Mouse (Mus musculus) lung, postnatal 4 days (tissue): ENCODE results near the gene Rhoa.
A peak's percentile ranks its signal among the peaks of the same experiment; 100 is the strongest.
"Not testable (repeated sequence)": the region's sequence is repeated elsewhere in the genome, so short reads cannot be mapped to it uniquely, and the experiment has no call there.

Experiments
- DNase-seq, 2 experiments: peaks; one replicate each; pipeline ENCODE4 v3.0.0; 2021

Gene Rhoa

DNA sequence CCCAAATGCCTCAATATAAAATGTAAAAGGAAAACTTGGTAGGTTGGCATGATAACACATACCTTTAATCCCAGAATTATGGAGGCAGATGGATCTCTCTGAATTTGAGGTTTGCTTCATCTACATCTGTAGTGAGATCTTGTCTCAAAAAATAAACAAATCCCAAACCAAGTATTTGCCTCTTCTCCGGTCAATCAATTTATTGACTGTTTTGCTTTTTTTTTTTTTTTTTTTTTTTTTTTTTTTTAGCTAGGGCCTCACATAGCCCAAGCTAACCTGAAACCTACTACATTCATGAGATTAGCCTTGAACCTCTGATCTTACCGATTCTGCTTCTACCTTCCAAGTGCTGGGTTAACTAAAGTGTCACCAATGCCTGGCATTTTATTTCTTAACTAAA is 16.6 kb upstream of the Rhoa start:
- DNase-seq, result no peak

DNA sequence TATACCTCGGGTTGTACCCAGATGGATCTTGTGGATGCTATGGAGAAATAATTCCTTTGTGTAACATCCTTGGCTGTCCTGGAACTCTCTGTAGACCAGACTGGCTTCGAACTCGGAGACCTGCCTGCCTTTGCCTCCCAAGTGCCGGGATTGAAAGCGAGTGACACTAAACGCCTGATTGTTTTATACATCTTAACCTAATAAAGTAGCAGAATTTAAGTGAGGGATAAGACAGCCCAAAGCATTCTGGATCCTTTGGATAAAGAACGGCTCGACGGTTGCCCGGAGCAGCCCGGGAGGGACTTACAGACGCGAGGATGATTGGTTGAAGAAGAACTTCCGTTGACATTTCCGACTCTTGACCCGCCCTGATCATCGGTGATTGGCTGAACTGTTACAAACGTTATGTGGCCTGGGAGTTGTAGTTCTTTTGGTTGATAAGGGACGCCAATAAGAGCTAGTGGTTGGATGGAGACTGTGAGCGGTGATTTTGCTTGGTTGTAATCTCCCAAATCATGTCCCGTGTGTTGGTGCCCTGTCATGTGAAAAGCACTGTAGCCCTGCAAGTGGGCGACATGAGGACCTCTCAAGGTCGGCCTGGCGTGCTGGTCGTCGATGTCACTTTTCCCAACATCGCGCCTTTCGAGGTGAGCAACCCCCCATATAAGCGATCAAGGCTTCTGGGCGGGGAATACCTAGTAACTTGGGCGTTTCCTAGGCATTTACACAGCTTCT is 15.7 kb upstream of the Rhoa start, which contains the start of gene Nicn1:
Nicn1 (plus strand) TSS at position 414 of the 735 bp plus-strand sequence.
- DNase-seq, result peak; percentile 92

DNA sequence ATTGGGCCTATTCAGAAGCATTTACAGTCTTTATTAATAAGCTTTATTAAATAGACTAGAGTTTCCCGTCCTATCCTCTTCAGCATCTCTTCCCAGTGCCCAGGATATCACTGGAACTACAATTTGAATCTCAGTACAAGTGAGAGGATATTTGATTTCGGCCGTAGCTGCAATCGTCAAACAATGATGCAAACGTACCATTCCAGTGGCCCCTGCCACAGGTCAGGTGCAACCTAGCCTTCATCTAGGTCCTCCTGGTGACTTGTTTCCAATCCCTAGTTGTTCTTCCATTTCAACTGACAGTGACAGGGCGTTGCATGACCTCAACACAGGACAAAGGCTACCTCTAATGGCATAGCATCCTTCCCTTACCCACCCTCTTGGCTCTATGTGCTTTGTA is 15.2 kb upstream of the Rhoa start:
- DNase-seq, result no peak

DNA sequence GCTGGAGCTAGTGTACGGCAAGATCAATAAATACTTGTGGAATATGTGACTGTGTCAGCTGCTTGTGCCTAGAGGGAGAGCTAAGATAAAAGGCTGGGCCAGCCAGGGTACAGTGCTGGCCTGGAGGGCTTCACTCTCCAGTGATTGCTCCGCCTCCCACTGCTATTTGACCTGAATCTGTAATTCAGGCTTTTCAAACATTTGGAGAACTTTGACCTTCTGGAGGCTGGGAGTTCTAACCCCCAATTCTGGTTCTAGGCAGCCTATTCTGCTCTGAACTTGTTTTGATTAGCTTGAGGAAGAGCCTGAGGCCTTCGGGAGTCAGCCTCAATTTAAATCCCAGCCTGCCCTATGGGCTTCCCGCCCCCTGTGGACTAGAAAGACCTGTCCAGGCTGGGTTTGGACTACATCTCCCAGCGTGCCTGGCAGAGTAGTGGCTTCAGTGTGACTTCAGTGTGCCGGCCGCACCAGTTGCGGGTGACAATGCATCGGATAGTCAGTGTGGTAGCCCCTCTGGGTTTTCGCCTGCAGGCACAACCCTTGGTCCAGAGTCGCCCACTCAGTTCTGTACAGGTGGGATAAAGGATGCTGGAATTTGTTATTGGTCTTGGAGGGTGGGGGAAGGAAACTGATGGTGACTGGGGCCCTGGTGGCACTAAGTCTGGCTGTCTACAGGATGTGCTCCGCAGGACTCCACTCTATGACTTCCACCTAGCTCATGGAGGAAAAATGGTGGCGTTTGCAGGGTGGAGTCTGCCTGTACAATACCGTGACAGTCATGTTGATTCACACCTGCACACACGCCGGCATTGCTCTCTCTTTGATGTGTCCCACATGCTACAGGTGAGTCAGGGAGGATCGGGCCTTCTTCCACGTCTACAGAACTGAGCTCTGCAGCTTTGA is 9.2 kb upstream of the Rhoa start, which contains the start of gene Amt:
Amt (plus strand) TSS at position 401 of the 903 bp plus-strand sequence.
- DNase-seq, result peak; percentile 29 to 57

DNA sequence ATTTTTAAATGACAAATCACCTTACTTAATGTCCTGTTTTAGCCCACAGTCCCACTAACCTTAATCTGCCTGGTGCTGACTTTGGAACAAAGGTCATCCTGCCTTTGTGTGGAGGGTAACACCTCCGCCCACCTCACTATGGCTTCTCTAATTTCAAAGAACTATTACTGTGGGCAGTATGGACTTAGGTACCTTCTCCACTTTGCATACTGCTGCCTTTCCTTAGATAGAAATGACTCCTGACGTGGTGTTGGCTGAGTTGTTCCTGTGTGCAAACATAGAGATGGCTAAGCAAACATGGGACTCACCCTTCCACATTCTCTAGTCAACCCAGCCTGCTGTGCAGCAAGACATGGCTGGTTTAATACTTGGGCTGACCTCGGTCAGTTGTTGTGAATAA is 4.1 kb upstream of the Rhoa start:
- DNase-seq, result peak in 1 of 2 experiments; percentile 17

DNA sequence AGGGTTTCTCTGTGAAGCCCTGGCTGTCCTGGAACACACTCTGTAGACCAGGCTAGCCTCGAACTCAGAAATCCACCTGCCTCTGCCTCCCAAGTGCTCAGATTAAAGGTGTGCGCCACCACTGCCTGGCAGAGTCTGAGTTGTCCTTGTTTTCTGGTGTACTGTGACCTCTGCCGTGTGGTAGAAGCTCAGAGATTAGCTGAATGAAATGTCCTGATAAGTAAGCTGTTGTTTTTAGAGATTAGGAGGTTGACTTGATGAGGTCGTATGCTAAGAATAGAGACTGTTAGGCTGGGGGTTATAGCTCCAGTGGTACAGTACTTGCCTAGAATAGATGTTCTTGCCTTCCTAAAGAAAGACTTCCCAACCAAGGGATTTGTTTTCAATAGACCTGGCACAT is 1.2 kb upstream of the Rhoa start:
- no peak for DNase-seq

DNA sequence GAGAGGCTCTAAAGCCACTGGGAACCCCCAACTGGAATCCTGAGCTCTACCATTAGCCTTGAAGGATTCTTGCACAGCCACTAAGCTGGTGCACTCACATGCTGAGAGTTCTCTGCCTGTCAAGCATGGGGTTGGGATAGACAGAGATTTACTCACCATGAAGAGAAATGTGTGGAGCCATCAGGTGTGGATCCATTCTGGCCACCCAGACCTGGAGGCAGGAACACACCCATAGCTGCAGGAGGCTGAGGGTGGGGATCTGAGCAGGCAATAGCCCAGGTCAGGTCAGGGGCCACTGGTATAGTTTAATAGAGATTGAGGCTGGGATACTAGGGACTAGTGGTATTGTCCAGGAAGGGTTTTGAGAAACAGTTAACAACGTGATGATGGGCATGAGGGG is 759 bp upstream of the Rhoa start:
- peak in 1 of 2 experiments; percentile 17 for DNase-seq

DNA sequence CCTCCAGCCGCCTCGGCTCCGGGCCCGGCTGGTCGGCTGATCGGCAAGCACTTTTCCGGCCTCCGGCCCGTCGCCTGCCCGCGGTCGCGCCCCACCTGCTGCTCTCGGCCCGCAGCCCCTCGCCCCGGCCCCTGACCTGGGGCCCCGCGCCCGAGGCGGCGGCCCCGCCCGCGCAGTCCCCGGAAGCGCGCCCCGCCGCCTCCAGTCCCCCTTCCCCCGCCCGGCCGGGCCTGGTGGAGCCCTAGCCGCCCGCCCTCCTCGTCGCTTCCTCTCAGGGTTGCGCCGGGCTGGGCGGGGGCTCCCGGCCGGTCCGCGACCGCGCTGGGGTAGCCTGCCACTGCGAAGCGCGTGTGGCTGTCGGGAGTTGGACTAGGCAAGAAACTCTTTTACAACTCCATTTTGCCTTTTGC is 647 bp downstream of the Rhoa start:
- peak; percentile 89 to 92 for DNase-seq

DNA sequence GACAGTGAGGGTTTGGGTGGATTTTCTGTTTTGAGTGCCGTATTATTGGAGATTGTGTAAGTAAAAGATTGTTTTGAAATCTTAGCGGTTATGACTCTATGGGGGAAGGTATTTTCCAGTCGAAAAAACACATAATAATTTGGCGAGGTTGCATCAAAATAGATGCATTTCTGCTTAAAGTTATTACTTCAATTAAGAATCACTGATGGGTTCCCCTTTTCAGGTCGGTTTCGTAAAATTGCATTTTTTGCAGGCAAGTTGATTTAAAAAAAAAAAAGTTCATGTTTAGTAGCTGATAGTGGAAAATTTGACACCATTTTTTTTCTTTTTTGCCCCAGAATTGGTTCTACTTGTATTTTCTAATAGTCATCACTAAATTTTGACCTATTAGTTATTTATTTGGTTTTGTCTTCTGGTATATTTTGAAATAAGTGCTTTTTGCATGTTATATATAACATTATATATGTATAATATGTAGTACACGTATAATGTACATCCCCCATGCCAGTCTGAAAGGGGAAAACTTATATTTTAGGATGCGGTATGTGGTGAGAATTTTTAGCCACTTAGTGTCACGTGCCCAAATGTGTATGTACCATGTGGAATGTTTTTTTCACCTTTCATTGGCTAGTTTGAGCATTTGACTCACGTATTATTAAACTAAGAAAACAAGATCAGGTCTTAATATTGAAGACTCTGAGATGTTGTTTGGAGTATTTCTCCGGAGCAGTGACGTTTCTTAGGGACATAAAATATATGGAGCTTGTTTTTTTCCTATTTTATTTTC is 1.3 kb downstream of the Rhoa start:
- no peak for DNase-seq

DNA sequence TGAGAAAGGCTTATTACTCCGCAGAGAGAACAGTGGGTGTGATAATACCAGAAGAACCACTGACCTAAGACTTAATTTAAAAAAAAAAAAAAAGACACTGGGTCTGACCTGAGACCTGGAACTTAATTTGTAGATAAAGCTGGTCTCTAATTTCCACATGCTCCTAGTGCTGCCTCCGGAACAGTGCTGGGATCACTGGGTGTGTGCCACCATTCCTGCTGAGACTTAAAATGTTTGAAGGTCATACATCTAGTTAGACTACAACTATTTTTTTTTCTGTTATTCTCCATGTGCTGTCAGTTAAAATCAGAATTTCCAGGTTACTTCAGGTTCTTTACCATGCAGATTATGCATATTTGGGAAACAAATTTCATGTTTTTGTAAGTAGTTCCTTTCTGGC is 2.2 kb downstream of the Rhoa start:
- DNase-seq, result no peak

DNA sequence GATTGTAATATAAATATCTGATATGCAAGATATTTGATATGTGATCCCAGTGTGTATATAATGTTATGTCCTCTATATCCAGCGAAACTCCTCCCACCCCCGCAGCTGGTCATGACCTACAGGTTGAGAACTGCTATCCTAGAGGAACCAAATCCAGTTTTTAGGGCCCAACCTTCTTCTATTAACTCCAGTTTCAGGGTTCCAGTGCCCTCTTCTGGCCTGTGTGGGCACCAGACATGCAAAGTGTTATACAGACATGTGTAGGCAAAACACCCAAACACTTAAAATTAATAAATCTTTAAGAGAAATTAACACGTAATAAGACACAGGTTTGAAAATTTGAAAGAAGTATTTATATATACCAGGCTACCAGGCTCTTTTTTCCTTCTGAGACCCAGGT is 11.6 kb downstream of the Rhoa start:
- peak in 1 of 2 experiments; percentile 22 for DNase-seq

DNA sequence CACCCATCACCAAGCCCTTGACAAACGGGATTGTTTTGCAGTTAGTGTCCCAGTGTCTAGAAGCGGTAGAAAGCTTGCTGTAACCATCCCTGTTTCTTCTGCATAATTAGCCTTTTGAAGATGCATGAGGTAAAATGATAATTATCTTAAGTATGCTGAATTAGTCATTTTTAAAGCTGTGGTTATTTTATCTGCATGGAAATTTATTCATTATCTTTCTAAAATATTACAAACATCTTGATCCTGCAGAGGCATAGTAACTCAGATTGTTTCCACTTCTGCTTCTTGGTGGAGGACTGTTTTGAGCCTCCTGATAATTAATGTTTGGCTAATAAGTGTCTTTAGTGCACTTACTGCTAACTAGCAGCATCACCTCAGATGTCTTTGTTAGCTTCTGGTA is 12.5 kb downstream of the Rhoa start:
- no peak for DNase-seq

DNA sequence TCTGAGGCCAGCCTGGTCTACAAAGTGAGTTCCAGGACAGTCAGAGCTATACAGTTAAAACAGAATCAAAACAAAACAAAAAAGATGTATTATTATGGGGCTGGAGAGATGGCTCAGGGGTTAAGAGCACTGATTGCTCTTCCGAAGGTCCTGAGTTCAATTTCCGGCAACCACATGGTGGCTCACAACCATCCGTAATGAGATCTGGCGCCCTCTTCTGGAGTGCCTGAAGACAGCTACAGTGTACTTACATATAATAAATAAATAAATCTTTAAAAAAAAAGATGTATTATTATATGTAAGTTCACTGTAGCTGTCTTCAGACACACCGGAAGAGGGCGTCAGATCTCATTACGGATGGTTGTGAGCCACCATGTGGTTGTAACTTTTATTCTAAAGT is 16.1 kb downstream of the Rhoa start:
- not testable (repeated sequence) for DNase-seq

DNA sequence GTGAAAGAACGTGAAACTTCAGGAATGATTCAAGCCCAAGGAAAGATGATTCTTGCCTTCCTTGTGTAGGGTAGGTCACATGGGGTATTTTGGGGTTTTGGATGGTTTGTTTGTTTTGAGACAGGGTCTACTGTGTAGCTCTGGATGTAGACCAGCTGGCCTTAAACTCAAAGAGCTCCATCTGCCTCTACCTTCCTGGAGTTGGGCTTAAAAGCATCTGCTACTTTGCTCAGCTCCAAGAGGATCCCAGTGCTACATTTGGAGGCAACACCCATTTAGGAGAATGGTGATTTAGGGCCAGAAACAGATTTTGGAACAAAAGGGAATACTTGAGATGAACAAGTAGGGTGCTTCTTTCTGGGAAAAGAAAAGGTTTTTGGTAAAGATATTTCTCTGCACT is 18.9 kb downstream of the Rhoa start:
- no peak for DNase-seq

DNA sequence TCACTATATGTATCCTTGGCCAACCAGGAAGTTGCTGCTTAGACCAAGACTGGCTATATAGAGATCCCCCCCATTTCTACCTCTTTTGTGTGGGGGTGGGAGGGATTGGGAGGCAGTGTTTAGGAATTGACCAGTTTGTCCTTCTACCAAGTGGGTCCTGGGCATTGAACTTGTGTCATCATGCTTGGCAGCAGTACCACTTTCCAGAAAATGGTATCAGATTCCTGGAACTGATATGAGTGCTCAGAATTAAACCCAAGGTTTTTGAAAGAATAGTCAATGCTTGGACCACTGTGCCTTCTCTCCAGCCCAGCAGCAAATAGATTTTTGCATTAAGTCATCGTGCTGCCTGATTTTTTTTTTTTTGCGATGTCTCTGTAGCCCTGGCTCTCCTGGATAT is 19.9 kb downstream of the Rhoa start:
- no peak for DNase-seq

DNA sequence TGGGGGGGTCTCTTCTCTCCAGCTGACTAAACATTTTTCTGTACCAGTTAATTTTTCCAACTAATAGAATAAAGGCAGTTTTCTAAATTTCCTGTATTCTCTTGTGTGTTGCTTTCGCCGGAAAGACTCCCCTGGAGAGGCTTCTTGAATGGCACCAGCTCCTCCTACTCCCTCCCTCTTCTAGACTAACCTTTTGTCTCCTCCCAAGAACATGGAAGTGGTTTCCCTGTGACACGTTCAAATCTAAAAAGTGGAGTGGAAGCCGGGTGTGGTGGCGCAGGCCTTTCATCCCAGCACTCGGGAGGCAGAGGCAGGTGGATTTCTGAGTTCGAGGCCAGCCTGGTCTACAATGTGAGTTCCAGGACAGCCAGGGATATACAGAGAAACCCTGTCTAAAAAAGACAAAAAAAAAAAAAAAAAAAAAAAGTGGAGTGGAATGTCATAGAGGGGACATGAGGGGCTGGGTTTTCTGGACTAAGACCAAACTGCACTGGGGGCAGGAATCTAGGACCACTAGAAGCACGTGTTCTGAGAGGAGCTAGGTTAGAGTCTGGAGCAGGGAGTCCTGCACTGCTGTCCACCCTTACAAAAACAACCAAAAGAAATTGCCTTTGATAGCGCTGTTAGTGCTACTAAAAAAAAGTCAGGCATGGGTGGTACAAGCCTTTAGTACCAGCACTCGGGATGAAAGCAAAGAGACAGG is 32.1 kb downstream of the Rhoa start:
- no peak for DNase-seq

DNA sequence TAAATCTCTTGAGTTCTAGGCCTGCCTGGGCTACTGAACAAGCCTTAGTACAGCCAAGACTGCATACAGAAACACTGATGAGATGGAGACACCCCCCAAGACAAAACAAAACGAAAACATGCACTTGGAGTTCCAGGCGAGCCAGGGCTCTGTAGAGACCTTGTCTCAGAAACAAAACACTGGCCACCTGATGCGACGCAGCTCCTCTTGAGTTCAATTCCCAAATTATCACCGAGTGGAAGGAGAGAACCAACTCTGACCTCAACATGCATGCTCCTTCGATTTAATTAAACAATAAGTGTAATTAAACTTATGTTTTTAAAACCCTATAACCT is 32.6 kb downstream of the Rhoa start:
- peak in 1 of 2 experiments; percentile 25 for DNase-seq

DNA sequence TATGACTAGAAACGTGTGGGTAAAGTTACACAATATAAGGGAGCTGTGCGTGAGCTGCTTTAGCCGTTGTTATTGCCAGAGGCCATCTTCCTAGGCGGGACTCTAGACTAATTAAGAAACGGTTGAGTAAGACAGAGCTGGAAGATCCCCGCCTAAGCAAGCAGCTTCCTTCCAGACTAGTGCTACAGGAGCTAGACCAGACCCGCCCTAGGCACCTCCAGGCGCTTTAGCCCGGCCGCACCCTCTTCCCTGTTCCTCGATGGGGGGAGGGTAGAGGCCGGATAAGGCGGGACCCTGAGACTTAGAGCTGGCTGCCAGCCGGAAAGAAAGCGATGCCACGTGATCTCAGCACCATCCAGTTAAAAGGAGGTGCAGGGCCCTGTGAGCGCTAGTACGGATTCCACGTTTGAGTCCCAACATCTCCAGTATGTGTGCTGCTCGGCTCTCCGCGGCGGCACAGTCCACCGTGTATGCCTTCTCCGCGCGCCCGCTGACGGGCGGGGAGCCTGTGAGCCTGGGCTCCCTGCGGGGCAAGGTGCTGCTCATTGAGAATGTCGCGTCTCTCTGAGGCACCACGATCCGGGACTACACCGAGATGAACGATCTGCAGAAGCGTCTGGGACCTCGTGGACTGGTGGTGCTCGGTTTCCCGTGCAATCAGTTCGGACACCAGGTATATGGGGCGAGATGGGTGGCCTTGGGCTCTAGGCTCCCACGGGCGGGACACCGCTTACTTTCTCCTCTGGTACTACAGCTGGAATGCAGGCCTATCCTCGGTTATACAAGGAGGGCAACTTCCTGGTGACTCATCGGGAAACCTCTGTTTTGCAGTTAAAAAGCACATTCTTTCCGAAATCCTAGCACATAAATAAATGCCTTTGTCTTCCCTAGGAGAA is 33.2 kb downstream of the Rhoa start, which contains the start of gene Gpx1:
Gpx1 (plus strand) TSS at position 18 of the 896 bp plus-strand sequence.
- DNase-seq, result peak; percentile 96 to 97

DNA sequence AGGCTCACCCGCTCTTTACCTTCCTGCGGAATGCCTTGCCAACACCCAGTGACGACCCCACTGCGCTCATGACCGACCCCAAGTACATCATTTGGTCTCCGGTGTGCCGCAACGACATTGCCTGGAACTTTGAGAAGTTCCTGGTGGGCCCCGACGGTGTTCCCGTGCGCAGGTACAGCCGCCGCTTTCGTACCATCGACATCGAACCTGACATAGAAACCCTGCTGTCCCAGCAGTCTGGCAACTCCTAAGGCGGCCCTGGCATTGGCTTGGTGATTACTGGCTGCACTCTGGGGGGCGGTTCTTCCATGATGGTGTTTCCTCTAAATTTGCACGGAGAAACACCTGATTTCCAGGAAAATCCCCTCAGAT is 33.9 kb downstream of the Rhoa start:
- peak; percentile 31 to 36 for DNase-seq

DNA sequence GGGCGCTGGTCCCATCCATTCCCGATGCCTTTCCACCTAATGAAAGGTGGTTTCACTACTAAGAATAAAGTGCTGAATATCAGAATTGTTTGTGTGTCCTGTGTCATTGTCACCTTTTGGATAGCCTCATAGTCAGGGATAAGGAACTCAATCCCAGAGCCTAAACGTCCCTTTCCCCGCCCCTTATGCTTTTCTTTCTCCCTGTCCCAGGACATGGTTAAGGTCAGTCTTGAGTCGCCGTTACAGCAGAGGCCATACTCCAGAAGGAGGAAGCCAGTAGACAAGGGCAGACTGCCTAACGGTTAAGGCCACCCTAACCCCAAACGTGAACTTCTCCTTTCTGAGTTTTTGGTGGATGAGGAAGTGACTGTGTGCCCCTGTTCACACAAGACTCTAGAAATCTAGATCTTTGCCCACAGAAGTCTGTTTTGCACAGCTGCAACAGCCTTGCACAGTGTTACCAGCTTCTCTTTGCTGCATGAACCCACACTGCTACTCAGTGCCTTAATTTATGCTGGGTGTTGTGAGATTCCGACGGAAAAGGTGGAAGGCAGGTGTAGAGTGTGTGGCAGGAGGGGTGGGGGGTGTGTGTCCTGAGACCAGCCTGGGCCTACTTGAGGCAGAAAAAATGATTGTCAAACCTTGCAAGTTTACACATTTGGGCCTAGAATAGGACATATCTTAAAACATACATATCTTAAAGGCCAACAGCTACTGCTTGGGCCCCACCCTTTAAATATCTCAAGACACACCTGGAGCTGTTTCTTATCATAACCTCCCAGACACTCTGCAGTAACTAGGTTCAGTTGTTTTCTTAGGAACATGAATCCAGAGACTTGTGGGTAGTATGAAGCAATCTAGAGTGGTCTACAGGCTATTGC is 34.6 kb downstream of the Rhoa start:
- DNase-seq, result peak; percentile 27 to 63

DNA sequence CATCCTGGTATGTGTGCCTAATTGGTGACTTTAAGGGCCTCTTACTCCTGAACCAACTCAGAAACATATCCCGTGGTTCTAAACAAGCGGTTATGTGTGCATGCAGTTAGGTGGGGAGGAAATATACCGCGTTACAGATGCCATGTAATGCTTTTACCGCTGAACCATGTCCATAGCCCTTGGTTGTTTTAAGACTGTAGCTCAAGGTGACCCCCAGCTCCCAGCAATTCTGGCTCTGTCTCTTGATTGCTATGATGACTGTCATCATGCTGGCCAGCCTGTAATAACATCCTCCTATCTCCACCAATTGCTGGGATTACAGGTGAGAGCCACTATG is 35.2 kb downstream of the Rhoa start:
- DNase-seq, result no peak
